ENCODE assay signal across 15 mouse cellular contexts in genomic region chr9:102749216-102749615, GRCm38 (mm10). TPM values are rescaled to one million over a fixed set of nuclear protein-coding genes. Genes with fewer than 3 reads are reported as not detected.
"Had no signal": no experiment of that assay in that cellular context is flagged by ENCODE, and none has a peak within 500 bp of the region (broad histone marks: within the 10 kb centered on the region; RNA-seq: fewer than 3 reads in every experiment).

No protein-coding gene starts in this region.

- H3K9me3 ChIP-seq: limb, embryonic 13.5 days; midbrain, embryonic 13.5 days; neural tube, embryonic 15.5 days; stomach, embryonic 15.5 days had no signal

- H3K36me3 ChIP-seq: limb, embryonic 13.5 days; midbrain, embryonic 13.5 days; neural tube, embryonic 15.5 days; stomach, embryonic 15.5 days had no signal

- H3K9ac ChIP-seq: limb, embryonic 13.5 days; liver, embryonic 14.5 days; midbrain, embryonic 13.5 days; neural tube, embryonic 15.5 days; stomach, embryonic 15.5 days had no signal

- H3K4me3 ChIP-seq: limb, embryonic 13.5 days; midbrain, embryonic 13.5 days; myocyte; neural tube, embryonic 15.5 days; stomach, embryonic 15.5 days had no signal

- H3K27ac ChIP-seq: kidney, postnatal 0 days; limb, embryonic 13.5 days; liver, embryonic 14.5 days; midbrain, embryonic 13.5 days; neural tube, embryonic 15.5 days had no signal

- H3K4me2 ChIP-seq: limb, embryonic 13.5 days; midbrain, embryonic 13.5 days; neural tube, embryonic 15.5 days; stomach, embryonic 15.5 days had no signal

- H3K27me3 ChIP-seq: limb, embryonic 13.5 days; midbrain, embryonic 13.5 days; neural tube, embryonic 15.5 days; stomach, embryonic 15.5 days had no signal

- ATAC-seq: midbrain, embryonic 13.5 days had no signal

- H3K4me1 ChIP-seq: midbrain, embryonic 13.5 days; neural tube, embryonic 15.5 days had no signal

- DNase-seq: kidney, adult 9 months; kidney, postnatal 36 days; layer of hippocampus, adult 9-11 months; left cerebral cortex, postnatal 4 days; lung, adult 18-20 months; right cerebral cortex, adult 18-20 months; thymus, postnatal 4 days had no signal

RNA-seq across cellular contexts. Expression of gene Amotl2, which starts 32.7 kb away (rescaled TPM):
- total RNA-seq: megakaryocyte-erythroid progenitor cell, adult 5-6 weeks had no signal
